Mouse (Mus musculus): ENCODE measurements around the gene B4galt5. TPM values are rescaled to one million over a fixed set of nuclear protein-coding genes. Genes with fewer than 3 reads are reported as not detected.

The B4galt5 gene
- polyA plus RNA-seq, 2 experiments from 2014 or later = 7.9 to 11.6 TPM

- no peak for ATAC-seq
These were observed 74.1 kb downstream of the B4galt5 start for GRCm38 (mm10) chr2:167274713-167275465.

- ATAC-seq = no peak
These were observed 75.7 kb downstream of the B4galt5 start for GRCm38 (mm10) chr2:167273206-167273740.

GRCm38 (mm10) chr2:167272706-167273105, 76.3 kb downstream of the B4galt5 start:
- ATAC-seq = no peak

- ATAC-seq = no peak
These were observed 77.9 kb downstream of the B4galt5 start for GRCm38 (mm10) chr2:167271121-167271521.

- no peak for ATAC-seq
These were observed 78.5 kb downstream of the B4galt5 start for GRCm38 (mm10) chr2:167270496-167270895.

GRCm38 (mm10) chr2:167268721-167269120, 80.3 kb downstream of the B4galt5 start:
- ATAC-seq = no peak

- no peak for ATAC-seq
These were observed 80.6 kb downstream of the B4galt5 start for GRCm38 (mm10) chr2:167268411-167268690.

GRCm38 (mm10) chr2:167267531-167268410, 81.2 kb downstream of the B4galt5 start:
- no peak for ATAC-seq

- ATAC-seq = no peak
These were observed 82.8 kb downstream of the B4galt5 start for GRCm38 (mm10) chr2:167266231-167266630.

GRCm38 (mm10) chr2:167265806-167266205, 83.2 kb downstream of the B4galt5 start:
- no peak for ATAC-seq

- no peak for ATAC-seq
These were observed 84.0 kb downstream of the B4galt5 start for GRCm38 (mm10) chr2:167265021-167265420.

GRCm38 (mm10) chr2:167263931-167264330, 85.1 kb downstream of the B4galt5 start:
- ATAC-seq = no peak

- ATAC-seq = no peak
These were observed 85.8 kb downstream of the B4galt5 start for GRCm38 (mm10) chr2:167263040-167263810.

GRCm38 (mm10) chr2:167262433-167262832, 86.5 kb downstream of the B4galt5 start:
- ATAC-seq = no peak

- no peak for ATAC-seq
These were observed 87.9 kb downstream of the B4galt5 start for GRCm38 (mm10) chr2:167261106-167261505.

- no peak for ATAC-seq
These were observed 91.2 kb downstream of the B4galt5 start for GRCm38 (mm10) chr2:167257790-167258189.

GRCm38 (mm10) chr2:167254808-167255207, 94.2 kb downstream of the B4galt5 start:
- ATAC-seq = no peak

- ATAC-seq = no peak
These were observed 94.8 kb downstream of the B4galt5 start for GRCm38 (mm10) chr2:167254185-167254584.

- no peak for ATAC-seq
These were observed 95.5 kb downstream of the B4galt5 start for GRCm38 (mm10) chr2:167253476-167253875.

GRCm38 (mm10) chr2:167252057-167252687, 96.8 kb downstream of the B4galt5 start:
- no peak for ATAC-seq

- ATAC-seq = no peak
These were observed 98.1 kb downstream of the B4galt5 start for GRCm38 (mm10) chr2:167250736-167251337.
